Mouse (Mus musculus): ENCODE measurements around the gene 2310057M21Rik.

The 2310057M21Rik gene

DNA sequence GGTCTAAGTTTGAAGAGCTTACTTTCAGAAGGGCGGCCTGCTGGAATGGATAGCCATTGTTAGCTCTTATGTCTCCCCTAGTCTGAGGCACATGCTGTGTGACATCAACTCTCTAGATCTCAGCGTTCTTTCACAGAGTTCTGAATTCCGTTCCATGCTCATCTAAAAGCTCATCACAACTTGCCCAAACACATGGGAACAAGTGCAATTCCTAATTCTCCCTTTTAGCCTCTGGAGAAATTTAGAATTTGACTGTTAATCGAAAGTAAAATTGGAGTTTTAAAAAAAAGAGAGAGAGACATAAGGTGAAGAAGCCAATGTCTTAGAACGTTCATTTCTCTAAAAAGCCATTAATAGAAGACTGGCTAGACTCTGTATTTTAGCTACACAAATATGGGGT is 33.1 kb downstream of the 2310057M21Rik start, which contains the start of gene Fam24b:
Gene Fam24b, minus strand, starts transcription at position 101 of the 400 bp plus-strand sequence.
- in situ Hi-C loops (cut with MboI; ENCODE audit: low pct_unique_long_range_greater_than_20kb in 1 of 2, low sequenced_read_pairs in 2 of 2, unreplicated experiment in 1 of 2): no loop called here

DNA sequence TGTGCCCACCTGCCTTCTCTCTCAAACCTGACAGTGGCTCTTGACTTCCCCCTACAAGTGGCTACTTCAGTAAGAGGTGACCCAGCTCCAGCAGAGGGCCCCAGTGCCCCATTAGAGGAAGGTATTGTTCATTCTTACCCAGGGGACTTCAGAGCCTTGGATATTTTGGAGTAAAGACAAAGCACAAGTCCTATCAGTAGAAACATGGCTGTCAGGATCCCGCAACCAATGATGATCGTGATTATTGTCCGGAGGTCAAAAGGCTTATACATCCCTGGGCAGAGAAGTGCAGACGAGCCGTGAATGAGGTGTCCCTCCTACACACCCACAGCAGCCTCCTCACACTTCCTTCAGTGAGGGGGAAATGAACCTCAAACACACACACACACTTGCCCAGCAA is 35.5 kb downstream of the 2310057M21Rik start:
- in situ Hi-C loops (cut with MboI; ENCODE audit: low pct_unique_long_range_greater_than_20kb in 1 of 2, low sequenced_read_pairs in 2 of 2, unreplicated experiment in 1 of 2): no loop called here

DNA sequence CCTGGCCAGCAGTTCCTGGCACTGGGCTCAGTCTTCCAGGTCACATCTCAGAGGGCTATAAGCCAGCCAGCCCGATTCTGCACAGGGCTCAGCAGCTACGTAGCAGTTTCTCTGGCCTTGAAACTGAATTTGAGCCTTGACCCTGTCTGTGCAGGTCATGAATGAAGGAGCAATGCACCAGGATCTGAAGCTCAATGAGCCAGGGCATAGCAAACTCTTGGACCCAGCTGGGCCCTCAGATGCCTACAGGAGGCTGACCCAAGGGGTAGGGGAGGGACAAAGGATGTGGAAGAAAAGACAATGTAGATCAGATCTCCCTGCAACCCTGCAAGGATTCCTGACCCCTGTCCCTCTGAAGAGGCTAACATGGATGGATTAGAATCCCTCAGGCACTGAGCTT is 40.4 kb downstream of the 2310057M21Rik start, which contains the start of gene Cuzd1:
Gene Cuzd1, minus strand, starts transcription at position 101 of the 400 bp plus-strand sequence.
- in situ Hi-C loops (cut with MboI; ENCODE audit: low pct_unique_long_range_greater_than_20kb in 1 of 2, low sequenced_read_pairs in 2 of 2, unreplicated experiment in 1 of 2): no loop called here

DNA sequence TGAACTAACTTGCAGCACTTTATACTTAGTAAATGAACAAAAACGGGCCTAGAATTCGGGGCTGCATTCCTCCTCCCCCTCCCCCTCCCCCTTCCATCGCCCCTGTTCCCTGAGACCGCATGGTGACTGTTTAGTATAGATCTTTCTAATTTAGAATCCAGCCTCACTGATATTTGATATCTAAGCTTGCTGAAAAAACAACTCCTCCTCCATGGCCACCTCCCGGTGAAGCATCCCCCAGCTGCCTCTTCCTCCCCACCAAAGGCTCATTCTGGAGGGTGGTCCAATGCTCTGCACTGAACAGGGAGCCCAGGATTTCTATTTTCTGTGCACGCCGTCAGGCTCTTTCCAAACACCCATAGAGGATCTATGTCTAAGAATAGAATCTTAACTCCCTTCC is 44.2 kb downstream of the 2310057M21Rik start:
- in situ Hi-C loops (cut with MboI; ENCODE audit: low pct_unique_long_range_greater_than_20kb in 1 of 2, low sequenced_read_pairs in 2 of 2, unreplicated experiment in 1 of 2): no loop called here

DNA sequence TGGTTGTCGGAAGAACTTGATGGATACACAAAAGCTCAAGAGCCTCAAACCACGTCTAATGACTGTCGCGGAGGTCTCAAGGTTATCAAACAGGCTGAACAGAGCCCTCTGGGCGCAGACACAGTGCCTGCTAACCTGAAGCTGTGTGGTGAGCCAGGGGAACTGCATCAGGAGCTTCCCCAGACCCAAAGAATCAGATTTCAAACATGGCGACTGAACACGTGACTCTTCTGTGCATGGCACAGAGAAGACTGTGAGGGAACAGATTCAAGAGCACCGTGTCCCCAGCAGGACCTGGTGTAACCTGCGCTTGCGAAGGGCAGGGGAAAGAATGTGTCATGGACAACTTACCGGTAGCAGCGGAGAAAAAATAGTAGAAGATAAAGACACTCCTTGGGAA is 45.0 kb downstream of the 2310057M21Rik start:
- in situ Hi-C loops (cut with MboI; ENCODE audit: low pct_unique_long_range_greater_than_20kb in 1 of 2, low sequenced_read_pairs in 2 of 2, unreplicated experiment in 1 of 2): no loop called here

DNA sequence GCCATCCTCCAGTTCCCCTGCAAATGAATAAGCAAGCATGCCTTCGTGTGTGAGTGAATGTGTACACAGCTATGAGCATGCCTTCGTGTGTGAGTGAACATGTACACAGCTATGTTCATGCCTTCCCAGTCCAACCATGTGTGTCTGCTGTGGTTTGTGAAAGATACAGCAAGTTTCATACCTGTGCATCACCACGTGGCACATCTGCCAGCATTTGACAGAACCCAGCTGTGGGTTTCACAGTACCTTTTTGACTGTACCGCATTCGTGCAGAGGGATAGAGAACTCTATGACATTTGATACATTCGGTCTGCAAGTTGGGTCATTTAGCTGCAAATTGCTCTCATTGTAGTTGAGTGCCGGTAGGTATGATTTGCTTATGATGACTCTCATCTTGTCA is 48.1 kb downstream of the 2310057M21Rik start:
- in situ Hi-C loops (cut with MboI; ENCODE audit: low pct_unique_long_range_greater_than_20kb in 1 of 2, low sequenced_read_pairs in 2 of 2, unreplicated experiment in 1 of 2): no loop called here

DNA sequence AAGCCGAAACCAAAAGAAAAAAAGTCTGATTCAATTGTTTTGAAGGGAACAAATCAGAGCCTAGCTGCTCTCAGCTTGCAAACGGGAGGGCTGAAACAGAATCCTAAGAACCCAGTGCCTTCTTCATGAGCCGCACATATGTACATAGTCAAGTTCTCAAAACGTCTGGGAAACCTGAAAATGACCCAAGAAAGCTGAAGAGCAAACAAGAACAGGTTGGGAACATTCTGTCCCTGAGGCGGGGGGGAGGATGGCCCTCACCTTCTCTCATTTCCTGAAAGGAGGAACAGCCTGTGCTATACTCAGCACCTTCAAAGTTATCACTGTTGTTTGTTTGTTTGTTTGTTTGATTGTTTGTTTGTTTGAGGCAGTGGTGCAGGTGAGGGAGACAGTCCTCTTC is 55.8 kb downstream of the 2310057M21Rik start:
- in situ Hi-C loops (cut with MboI; ENCODE audit: low pct_unique_long_range_greater_than_20kb in 1 of 2, low sequenced_read_pairs in 2 of 2, unreplicated experiment in 1 of 2): no loop called here

DNA sequence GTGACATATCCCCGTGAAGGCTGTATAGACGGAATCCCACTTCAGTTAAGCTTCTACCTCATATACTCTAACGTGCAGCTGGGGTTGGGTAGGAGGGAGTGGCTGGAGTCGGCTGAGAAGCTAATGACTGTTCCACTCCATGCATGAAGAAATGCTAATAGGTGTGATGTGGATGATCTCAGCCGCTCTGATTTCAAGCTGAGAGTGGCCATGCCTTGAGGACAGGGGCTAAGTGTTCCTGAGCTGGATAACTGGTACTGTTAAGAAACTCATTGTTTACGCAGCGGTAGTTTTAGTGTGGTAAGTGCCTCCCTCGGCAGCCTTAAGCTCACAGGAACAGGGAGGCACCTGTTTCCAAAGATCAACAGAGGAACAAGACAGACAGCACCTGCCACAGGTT is 59.2 kb downstream of the 2310057M21Rik start:
- in situ Hi-C loops (cut with MboI; ENCODE audit: low pct_unique_long_range_greater_than_20kb in 1 of 2, low sequenced_read_pairs in 2 of 2, unreplicated experiment in 1 of 2): no loop called here

DNA sequence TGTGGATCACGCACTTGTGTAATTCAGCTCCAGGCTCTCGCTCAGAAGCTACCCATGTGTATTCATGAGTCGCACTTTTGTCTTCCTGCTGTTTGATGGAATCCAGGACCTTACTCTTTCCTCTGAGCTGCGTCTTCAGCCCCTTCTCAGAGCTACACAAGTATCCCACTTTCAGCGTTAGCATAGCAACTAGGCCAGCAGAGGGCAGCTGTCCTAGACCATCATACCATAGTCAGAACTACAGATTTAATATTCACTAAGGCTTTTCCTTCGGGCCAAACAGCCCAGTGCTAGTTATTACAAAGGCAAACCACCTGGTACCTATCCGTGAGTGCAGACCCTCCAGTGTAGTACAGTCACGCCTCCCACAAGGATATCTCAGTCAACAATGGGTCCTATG is 65.4 kb downstream of the 2310057M21Rik start:
- in situ Hi-C loops (cut with MboI; ENCODE audit: low pct_unique_long_range_greater_than_20kb in 1 of 2, low sequenced_read_pairs in 2 of 2, unreplicated experiment in 1 of 2): no loop called here

All from mouse embryonic stem cell (cell line).